In genomic region chr11:71889161-71889560, GRCm38 (mm10) we compare ENCODE assay signal across 23 mouse cellular contexts.
"Had no signal": no experiment of that assay in that cellular context is flagged by ENCODE, and none has a peak within 500 bp of the region (broad histone marks: within the 10 kb centered on the region; RNA-seq: fewer than 3 reads in every experiment).

No protein-coding gene starts in this region.

- H3K27ac ChIP-seq: embryonic facial prominence, embryonic 10.5 days; embryonic facial prominence, embryonic 12.5 days; embryonic facial prominence, embryonic 13.5 days; embryonic facial prominence, embryonic 15.5 days; forebrain, embryonic 10.5 days; forebrain, embryonic 12.5 days; forebrain, embryonic 13.5 days; forebrain, embryonic 15.5 days; gastrocnemius, adult 2 months; heart, adult 2 months; heart, embryonic 10.5 days had no signal

- H3K27me3 ChIP-seq: embryonic facial prominence, embryonic 12.5 days; embryonic facial prominence, embryonic 13.5 days; embryonic facial prominence, embryonic 15.5 days; forebrain, embryonic 12.5 days; forebrain, embryonic 13.5 days; forebrain, embryonic 15.5 days had no signal

- DNase-seq: cerebellum, adult 9-10 months; cerebellum, adult 9-11 months; cerebellum, postnatal 25 days; cerebellum, postnatal 36 days; embryo, embryonic 11 days; forebrain, postnatal 0 days; gastrocnemius, adult 2 months; gastrocnemius, postnatal 10 days; gastrocnemius, postnatal 14 days; gastrocnemius, postnatal 25 days; gastrocnemius, postnatal 36 days; heart, adult 18-20 months; heart, adult 2 months had no signal

- H3K4me1 ChIP-seq: embryonic facial prominence, embryonic 13.5 days; embryonic facial prominence, embryonic 15.5 days; forebrain, embryonic 13.5 days; forebrain, embryonic 15.5 days; heart, embryonic 10.5 days had no signal

- H3K4me3 ChIP-seq: embryonic facial prominence, embryonic 10.5 days; embryonic facial prominence, embryonic 12.5 days; embryonic facial prominence, embryonic 13.5 days; embryonic facial prominence, embryonic 15.5 days; erythroblast, embryonic 14.5 days; forebrain, embryonic 10.5 days; forebrain, embryonic 12.5 days; forebrain, embryonic 13.5 days; forebrain, embryonic 15.5 days; gastrocnemius, adult 2 months; heart, adult 2 months; heart, embryonic 10.5 days had no signal
